Mouse (Mus musculus) brain, embryonic 14.5 days (tissue): ENCODE measurements around the gene Gm10642.

Source experiments
- CTCF ChIP-seq: fragments of 200-500 bp; IDR thresholded peaks from 2 replicates; pipeline ENCODE4 v1.5.1; 2012; ENCODE audit warnings: inconsistent platforms, mild to moderate bottlenecking, moderate library complexity, borderline replicate concordance; ENCODE audit not compliant: insufficient read depth, insufficient read length; ENCODE audit errors: extremely low read depth
- POLR2A ChIP-seq: fragments of 200-500 bp; IDR thresholded peaks from 2 replicates; pipeline ENCODE4 v1.6.1; 2012; ENCODE audit warnings: mild to moderate bottlenecking, inconsistent platforms, borderline replicate concordance; ENCODE audit not compliant: poor library complexity, insufficient read depth, insufficient read length, severe bottlenecking; ENCODE audit errors: extremely low read depth

GRCm38 (mm10) chr9:70664847-70665246, 8.8 kb downstream of the Gm10642 start:
- TF ChIP-seq CTCF = no peak
- no peak for TF ChIP-seq POLR2A
